Mouse (Mus musculus): Measurements from ENCODE around the gene Cadps2. TPM values are rescaled to one million over a fixed set of nuclear protein-coding genes. Genes with fewer than 3 reads are reported as not detected.

The Cadps2 gene
- total RNA-seq, 2 experiments from 2014 or later, result 79.1 to 85.6 TPM

- DNase-seq (ENCODE audit: low spot score in 2 of 2), result no peak
Measured at GRCm38 (mm10) chr6:23569686-23570085, 269.5 kb downstream of the Cadps2 start.

GRCm38 (mm10) chr6:23568688-23569087, 270.5 kb downstream of the Cadps2 start:
- DNase-seq (ENCODE audit: low spot score in 2 of 2), result no peak

DNA sequence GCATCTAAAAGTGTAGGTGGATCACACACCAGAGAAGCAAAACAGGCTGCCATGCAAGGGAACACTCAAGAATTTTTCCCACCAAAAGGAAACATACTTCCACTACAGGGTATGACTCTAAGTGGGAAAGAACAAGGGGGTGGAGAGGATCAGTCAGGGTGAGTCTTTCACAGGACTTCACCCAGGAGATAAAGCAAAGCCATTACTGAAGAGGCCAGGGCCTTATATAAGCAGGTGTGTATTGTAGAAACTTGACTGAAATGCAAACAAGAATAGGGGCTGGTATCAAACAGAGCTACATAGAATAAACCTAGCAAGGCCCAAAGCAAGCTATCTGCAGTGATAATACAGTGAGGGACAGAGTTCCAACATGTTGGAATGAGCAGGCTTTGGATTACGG, 271.6 kb downstream of the Cadps2 start:
- DNase-seq (ENCODE audit: low spot score in 2 of 2), result no peak

GRCm38 (mm10) chr6:23549874-23550273, 289.3 kb downstream of the Cadps2 start:
- DNase-seq (ENCODE audit: low spot score in 2 of 2), result no peak

- DNase-seq (ENCODE audit: low spot score in 2 of 2), result no peak
Measured at GRCm38 (mm10) chr6:23523710-23524109, 315.5 kb downstream of the Cadps2 start.

- no peak for DNase-seq (ENCODE audit: low spot score in 2 of 2)
Measured at GRCm38 (mm10) chr6:23522556-23522955, 316.7 kb downstream of the Cadps2 start.

DNA sequence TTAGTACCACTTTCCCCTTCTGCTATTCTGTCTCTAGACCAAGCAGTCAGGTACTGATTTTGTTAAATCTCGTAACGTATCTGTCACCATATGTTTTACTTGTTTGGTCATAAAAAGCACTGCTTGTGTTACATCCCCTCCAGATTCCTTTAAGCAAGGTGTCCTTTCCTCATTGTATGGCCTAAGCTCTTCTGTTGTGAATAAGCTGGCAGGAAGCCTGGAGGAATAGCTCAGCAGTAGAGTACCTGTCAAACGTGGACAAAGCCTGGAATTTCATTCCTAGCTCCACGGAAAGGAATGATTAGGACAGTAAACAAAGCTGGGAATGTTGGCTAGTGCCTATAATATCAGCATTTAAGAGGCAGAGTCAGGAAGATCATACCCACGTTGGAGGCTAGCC, 340.6 kb downstream of the Cadps2 start:
- DNase-seq (ENCODE audit: low spot score in 2 of 2), result no peak

DNA sequence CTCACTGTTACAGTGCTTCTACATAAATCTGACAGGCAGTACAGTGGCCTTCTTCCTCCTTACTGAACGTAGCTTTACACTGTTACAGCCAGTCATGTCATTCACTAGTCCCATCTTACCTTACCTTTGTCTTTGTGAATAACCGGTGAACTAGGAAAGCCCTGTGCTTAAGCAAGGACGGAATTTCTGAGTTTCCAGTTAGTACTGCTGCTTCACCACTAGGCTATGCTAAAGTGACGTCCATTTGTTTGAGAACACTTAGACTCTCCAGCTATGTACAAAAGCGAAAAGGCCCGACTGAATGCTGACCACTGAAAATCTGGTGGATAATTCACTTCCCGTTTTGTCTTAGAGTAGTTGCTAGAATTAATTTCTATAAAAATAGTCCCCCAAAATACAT, 347.4 kb downstream of the Cadps2 start:
- peak in 1 of 2 experiments; percentile 16 for DNase-seq (ENCODE audit: low spot score in 2 of 2)

- DNase-seq (ENCODE audit: low spot score in 2 of 2), result no peak
Measured at GRCm38 (mm10) chr6:23490431-23490830, 348.8 kb downstream of the Cadps2 start.

GRCm38 (mm10) chr6:23489046-23489445, 350.2 kb downstream of the Cadps2 start:
- DNase-seq (ENCODE audit: low spot score in 2 of 2), result no peak

GRCm38 (mm10) chr6:23472686-23473085, 366.5 kb downstream of the Cadps2 start:
- peak; percentile 40 to 46 for DNase-seq (ENCODE audit: low spot score in 2 of 2)

GRCm38 (mm10) chr6:23471830-23472229, 367.4 kb downstream of the Cadps2 start:
- no peak for DNase-seq (ENCODE audit: low spot score in 2 of 2)

GRCm38 (mm10) chr6:23467885-23468284, 371.3 kb downstream of the Cadps2 start:
- no peak for DNase-seq (ENCODE audit: low spot score in 2 of 2)

DNA sequence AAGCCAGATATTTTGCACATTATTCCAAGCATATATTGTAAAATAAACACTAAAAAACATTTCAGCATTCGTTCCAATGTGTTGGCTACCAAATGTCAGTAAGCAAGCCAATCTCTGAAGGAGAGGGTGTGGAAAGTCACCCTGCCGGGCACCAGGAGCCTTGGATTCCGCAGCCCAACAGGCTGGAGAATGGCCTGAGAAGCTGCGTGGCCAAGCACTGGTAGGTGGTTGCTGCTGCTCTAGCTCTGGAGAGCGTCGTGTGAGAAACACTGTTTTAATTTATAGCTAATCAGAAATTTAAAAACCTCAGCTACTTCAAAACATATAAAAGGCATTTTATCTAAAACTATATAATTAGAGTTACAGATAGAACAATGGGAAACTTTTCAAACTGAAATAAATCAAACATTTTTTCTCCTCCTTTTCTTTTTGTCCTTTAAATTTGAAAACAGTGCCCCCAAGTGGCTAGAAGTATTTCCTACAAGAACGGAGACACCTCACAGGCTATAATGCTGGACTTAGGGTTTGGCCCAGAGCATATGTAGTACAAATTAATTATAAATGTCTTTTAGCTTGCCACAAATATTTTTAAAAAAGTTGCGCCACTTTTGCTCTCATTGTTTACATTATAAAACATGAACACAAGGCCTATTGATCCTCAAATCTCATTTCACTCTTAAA, 376.5 kb downstream of the Cadps2 start:
- peak in 1 of 2 experiments; percentile 23 for DNase-seq (ENCODE audit: low spot score in 2 of 2)

DNA sequence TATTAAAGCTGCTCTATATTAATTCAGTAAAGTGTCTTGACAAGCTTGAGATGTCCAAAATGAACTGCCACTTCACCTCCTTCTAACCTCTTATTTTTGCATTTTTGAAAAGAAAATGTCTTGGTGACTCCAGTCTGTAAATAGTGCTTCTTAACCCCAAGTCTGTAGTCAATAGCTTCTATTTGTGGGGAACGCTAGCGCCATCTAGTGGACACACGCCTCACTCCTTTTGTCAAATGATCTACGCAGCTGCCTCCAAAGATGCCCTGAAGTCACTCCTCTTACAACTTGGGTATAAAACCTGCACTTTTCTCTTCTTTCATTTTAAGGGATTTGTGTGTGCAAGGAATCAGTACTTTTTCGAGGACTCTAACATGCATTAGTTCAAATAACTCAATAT, 381.5 kb downstream of the Cadps2 start:
- DNase-seq (ENCODE audit: low spot score in 2 of 2), result peak; percentile 53 to 77

DNA sequence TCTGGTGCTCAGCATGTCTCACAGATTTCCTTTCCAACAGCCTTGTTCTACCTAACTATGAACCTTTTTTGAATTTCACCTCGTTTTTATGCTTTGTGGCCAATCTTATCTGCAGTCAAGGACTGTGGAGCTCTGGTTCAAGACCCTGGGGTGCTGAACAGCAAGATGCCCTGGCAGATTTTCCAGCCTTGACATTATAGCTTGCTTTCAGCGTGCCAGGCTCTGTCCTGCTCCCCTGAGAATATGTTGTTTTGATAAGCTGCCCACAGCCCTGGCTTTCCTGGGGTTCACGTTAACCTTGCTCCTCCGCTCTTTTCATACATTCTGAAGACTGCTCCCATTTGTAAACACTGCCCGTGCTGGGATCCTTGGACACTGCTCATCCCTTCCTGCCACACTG, 385.3 kb downstream of the Cadps2 start:
- DNase-seq (ENCODE audit: low spot score in 2 of 2), result no peak

DNA sequence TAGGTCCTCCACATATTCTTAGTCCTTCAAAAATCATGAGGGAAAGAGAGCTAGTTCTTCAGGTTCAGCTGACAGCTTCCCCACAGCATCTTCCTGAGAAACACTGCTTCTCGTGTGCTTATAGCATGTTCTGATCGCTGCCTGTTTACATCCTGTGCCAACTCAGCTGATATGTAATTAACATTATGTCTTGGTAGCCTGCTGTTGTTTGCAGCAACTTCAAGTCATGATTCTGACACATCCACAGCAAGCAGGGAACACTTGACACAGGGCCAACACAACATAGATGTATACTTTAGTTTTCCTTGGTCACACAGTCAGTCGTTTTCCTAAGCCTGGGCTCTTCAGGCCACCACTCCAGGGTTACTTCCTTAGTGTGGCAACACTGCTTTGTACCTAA, 399.3 kb downstream of the Cadps2 start:
- DNase-seq (ENCODE audit: low spot score in 2 of 2), result no peak

DNA sequence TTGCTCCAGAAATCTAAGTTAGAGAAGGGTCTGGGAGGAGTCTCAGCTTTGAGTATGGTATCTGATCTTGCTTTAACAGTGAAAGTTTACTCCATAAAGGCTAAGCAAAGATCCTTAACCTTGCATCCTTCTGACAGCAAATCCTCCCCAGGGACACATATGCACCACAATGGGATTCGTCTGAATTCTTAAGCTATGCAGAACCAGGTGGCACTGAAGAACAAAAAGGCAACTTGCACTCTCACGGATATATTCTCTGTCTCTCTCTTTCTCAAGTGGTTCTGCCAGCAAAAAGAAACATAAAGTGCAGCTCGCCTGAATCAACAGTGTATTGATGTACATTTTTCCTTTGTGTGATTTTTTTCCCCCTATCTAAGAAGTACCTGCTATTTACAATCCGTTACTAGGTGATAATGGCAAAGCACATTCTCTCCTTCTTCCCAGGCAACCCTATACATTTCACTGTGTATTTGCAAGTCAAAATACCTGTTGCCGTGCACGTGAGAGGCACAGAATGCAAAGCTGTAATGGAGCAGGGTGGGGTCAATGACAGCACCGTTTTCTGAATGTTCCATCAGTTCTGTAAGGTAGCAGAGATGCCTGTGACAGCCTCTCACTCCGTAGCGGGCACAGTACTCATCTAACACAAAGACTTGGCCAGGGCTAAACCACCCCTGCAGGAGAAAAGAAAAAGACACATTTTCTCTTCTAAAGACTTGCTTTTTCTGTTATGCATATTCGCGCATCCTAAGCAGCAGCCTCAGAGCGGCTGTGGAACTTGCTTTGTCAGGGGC, 428.8 kb downstream of the Cadps2 start:
- no peak for DNase-seq (ENCODE audit: low spot score in 2 of 2)

DNA sequence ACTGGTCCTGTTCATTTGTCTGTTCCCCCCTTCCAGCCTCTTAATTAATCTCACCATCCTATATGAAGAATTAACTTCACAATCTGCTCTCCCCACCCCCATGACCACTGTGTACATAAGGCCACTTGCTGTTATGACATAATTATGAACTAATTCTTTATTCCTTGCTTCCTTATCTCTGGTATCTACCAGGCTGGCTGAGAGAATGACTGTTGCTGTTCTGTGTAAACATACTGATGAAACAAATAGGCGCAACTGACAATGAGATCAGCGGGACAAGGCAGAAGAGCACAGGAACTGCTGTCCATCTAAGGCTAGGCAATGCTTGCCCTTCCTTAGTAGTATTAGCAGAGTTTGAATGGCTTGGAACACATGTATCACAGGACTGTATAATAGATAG, 445.1 kb downstream of the Cadps2 start:
- DNase-seq (ENCODE audit: low spot score in 2 of 2), result no peak

DNA sequence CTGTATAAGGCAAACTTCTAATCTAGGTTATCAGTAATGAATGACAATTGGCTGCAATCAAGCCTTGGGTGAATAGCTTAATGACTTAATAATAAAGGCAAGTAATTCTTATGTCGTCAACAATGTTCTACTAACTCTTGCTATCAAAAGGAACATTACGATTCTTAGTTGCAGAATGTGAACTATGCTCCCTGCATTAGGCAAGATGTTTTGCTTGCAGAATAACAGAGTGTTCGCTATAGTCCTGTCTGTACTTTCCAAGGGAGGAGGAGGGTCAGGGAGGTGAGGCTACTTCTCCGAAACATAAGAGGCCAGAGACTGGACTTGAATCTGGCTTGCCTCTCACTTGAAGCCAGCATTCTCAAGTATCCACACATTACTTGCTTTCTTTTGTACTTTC, 446.5 kb downstream of the Cadps2 start:
- DNase-seq (ENCODE audit: low spot score in 2 of 2), result no peak

DNA sequence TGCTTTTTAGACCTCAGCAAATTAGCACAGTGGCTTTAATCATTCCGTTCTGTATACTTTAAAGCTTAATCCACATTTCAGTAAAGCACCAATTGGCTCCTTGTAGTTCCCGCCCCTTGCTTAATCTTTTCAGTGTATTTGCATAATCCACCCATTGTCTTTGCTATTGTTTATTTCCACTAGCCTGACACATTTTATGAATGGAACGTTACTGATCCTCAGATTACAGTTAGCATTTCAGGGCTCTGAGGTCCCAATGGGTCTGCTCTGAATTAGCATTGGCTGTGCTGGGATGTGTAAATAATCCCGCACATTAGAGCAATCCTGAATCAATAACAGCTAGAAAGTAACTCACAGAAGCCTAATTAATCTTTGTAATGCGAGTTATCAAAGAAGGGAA, 452.5 kb downstream of the Cadps2 start:
- no peak for DNase-seq (ENCODE audit: low spot score in 2 of 2)

- no peak for DNase-seq (ENCODE audit: low spot score in 2 of 2)
Measured at GRCm38 (mm10) chr6:23383004-23383347, 456.2 kb downstream of the Cadps2 start.
